Mouse (Mus musculus) kidney, embryonic 15.5 days (tissue): ENCODE results near the gene Slc4a3. TPM values are rescaled to one million over a fixed set of nuclear protein-coding genes. Genes with fewer than 3 reads are reported as not detected.

Experiments
- ATAC-seq: fragments of 200-750 bp; cut with Nextera tagmentation; replicated peaks from 2 replicates; pipeline ENCODE4 v1.8.0; 2017; ENCODE audit warnings: moderate TSS enrichment; ENCODE audit not compliant: low FRiP score
- H3K27ac ChIP-seq: fragments of 300-500 bp; sonication (generic); 2 replicates; pipeline ENCODE4 v1.5.1; 2015; ENCODE audit warnings: mild to moderate bottlenecking, inconsistent platforms
- H3K27me3 ChIP-seq: fragments of 300-500 bp; sonication (generic); 2 replicates; pipeline ENCODE4 v1.6.1; 2015; ENCODE audit warnings: inconsistent platforms
- H3K36me3 ChIP-seq: fragments of 300-500 bp; sonication (generic); 2 replicates; pipeline ENCODE4 v1.6.1; 2015; ENCODE audit warnings: inconsistent platforms
- H3K4me1 ChIP-seq: fragments of 300-500 bp; sonication (generic); 2 replicates; pipeline ENCODE4 v1.6.1; 2015; ENCODE audit warnings: inconsistent platforms
- H3K4me2 ChIP-seq: fragments of 300-500 bp; sonication (generic); 2 replicates; pipeline ENCODE4 v1.6.1; 2015; ENCODE audit warnings: moderate library complexity, mild to moderate bottlenecking, inconsistent platforms
- H3K4me3 ChIP-seq: fragments of 300-500 bp; sonication (generic); replicated peaks from 2 replicates; pipeline ENCODE4 v1.5.1; 2015; ENCODE audit warnings: mild to moderate bottlenecking, inconsistent platforms
- H3K9ac ChIP-seq: fragments of 300-500 bp; sonication (generic); 2 replicates; pipeline ENCODE4 v1.6.1; 2015; ENCODE audit warnings: mild to moderate bottlenecking, inconsistent platforms
- H3K9me3 ChIP-seq: fragments of 300-500 bp; sonication (generic); replicated peaks from 2 replicates; pipeline ENCODE4 v1.6.1; 2016; ENCODE audit warnings: inconsistent platforms
- WGBS: fragments of 180-500 bp; shearing (Covaris S2); methylation state at CpG from one replicate; pipeline ENCODE4 v1.1.7; 2015; ENCODE audit warnings: mixed read lengths; 5-methylcytosine and 5-hydroxymethylcytosine counted together
- polyA plus RNA-seq: library from polyadenylated mRNA; unstranded; fragments of >200 nt; fragmentation: Nextera tagmentation; extraction: Ambion mirVana; gene quantifications from 2 replicates; pipeline ENCODE4 v1.2.1, GENCODE M21; 2015

Slc4a3 gene
- polyA plus RNA-seq, 1 experiment from 2014 or later, result 22.5 TPM

GRCm38 (mm10) chr1:75555680-75556079, 9.6 kb downstream of the Slc4a3 start:
- ATAC-seq, result no peak
- Histone ChIP-seq H3K4me2 (no peak overlapping the region), H3K27ac (no peak overlapping the region), H3K4me1 (peaks cover 15% of the 10 kb centered on the region), H3K9me3 (no peaks in the 10 kb centered on the region), H3K36me3 (peaks cover 66% of the 10 kb centered on the region), H3K9ac (no peak overlapping the region), H3K4me3 (no peak overlapping the region), H3K27me3 (no peaks in the 10 kb centered on the region)
- WGBS, result 87% methylated on average over 7 of the region's 7 CpGs

- Histone ChIP-seq H3K4me1 (peaks cover 16% of the 10 kb centered on the region), H3K9me3 (no peaks in the 10 kb centered on the region), H3K9ac (no peak overlapping the region), H3K4me2 (no peak overlapping the region), H3K27ac (no peak overlapping the region), H3K4me3 (no peak overlapping the region), H3K27me3 (no peaks in the 10 kb centered on the region), H3K36me3 (peaks cover 61% of the 10 kb centered on the region)
- 84% methylated on average over 9 of the region's 9 CpGs for WGBS
- ATAC-seq, result no peak
These were observed 10.2 kb downstream of the Slc4a3 start for GRCm38 (mm10) chr1:75556143-75556781.

GRCm38 (mm10) chr1:75557041-75557440, 11.0 kb downstream of the Slc4a3 start:
- WGBS, result 90% methylated on average over 7 of the region's 7 CpGs
- Histone ChIP-seq H3K9me3 (no peaks in the 10 kb centered on the region), H3K4me2 (no peak overlapping the region), H3K27ac (no peak overlapping the region), H3K4me3 (no peak overlapping the region), H3K9ac (no peak overlapping the region), H3K36me3 (peaks cover 53% of the 10 kb centered on the region), H3K27me3 (no peaks in the 10 kb centered on the region), H3K4me1 (peaks cover 20% of the 10 kb centered on the region)
- no peak for ATAC-seq

DNA sequence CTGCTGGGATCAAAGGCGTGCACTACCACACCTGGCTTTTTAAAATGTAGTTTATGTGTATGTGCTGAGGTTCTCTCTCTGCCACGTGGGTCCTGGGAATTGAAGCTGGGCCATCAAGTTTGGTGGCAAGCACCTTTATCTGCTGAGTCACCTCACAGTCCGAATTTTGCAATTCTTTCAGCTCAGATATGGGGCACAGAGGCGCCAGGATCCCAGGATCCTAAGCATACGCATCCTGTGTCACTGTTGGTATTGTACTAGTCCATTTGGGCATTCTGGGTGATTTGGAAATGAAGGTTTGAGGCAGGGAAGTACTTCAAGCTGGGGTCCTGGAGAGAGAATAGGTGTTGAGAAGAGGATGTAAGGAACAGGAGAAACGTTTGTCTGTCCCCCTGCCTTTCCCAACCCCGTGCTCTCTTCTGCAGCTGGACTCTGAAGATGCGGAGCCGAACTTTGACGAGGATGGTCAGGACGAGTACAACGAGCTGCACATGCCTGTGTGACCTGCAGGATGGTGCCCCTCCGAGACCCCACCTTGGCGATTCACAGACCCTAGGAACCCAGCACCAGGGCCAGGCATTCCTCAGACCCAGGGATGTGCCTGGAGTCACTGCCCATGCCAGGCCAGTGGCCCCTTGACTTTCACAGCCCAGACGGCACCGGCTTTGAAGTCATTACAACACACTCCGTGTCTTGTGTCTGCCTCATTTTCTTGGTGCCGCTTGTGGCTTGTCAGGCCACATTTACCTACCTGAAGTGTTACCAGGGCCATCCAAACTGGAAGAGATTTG, 12.5 kb downstream of the Slc4a3 start:
- peak overlapping the region; percentile 59 for H3K27ac ChIP-seq
- H3K9ac ChIP-seq, result no peak overlapping the region
- H3K9me3 ChIP-seq, result no peaks in the 10 kb centered on the region
- peaks cover 20% of the 10 kb centered on the region for H3K4me1 ChIP-seq
- no peak overlapping the region for H3K4me3 ChIP-seq
- H3K27me3 ChIP-seq, result no peaks in the 10 kb centered on the region
- peaks cover 38% of the 10 kb centered on the region for H3K36me3 ChIP-seq
- no peak for ATAC-seq
- no peak overlapping the region for H3K4me2 ChIP-seq
- 84% methylated on average over 18 of the region's 18 CpGs for WGBS

- H3K9ac ChIP-seq, result peak overlapping the region; percentile 1; the same call in 1 of the 2 replicates
These were observed 13.3 kb downstream of the Slc4a3 start for GRCm38 (mm10) chr1:75559212-75559925.

DNA sequence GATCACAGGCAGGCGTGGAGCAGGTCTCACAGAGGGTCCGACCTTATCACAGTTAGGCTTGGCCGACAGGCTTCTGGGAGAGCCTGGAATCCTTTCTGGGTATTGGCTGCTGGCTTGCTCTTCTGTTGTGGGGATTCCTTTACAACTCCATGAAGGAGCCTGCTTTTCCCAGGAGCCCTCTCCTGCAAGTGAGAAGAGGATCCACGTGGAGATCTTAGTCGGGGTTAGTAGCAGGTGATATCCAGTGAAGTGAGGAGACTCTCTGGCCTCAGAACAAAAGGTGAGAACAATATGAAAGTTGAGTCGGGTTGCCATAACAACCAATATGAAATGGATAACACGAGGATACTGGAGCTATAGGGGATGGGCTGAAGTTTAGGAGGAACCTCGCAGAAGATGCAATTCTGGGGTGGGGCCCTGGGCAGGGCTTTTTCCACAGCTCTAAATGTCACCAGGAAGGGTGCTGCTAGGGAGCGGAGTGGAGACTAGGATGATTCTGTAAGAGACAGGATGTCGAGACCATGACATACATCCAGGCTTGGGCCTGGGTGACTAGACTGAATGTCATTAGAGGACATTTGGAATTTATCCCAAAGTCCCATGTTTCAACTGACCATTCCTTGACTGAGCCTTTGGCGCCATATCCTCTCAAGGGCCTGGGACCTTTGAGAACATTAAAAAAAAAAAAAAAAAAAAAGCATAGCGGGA, 14.3 kb downstream of the Slc4a3 start:
- H3K27me3 ChIP-seq, result 0 out of 2 replicates have a peak, but pooled peaks cover 6% of the 10 kb centered on the region
- H3K4me2 ChIP-seq, result no peak overlapping the region
- H3K36me3 ChIP-seq, result peaks cover 20% of the 10 kb centered on the region
- no peak overlapping the region for H3K27ac ChIP-seq
- peaks cover 20% of the 10 kb centered on the region for H3K4me1 ChIP-seq
- no peak for ATAC-seq
- WGBS, result 81% methylated on average over 12 of the region's 12 CpGs
- no peaks in the 10 kb centered on the region for H3K9me3 ChIP-seq
- H3K9ac ChIP-seq, result 0 out of 2 replicates have a peak overlapping the region, but pooled peaks have one; percentile 1
- H3K4me3 ChIP-seq, result no peak overlapping the region

More at GRCm38 (mm10) chr1:75559212-75559925, 13.3 kb downstream of the Slc4a3 start:
- 4% methylated on average over 17 of the region's 17 CpGs for WGBS
- Histone ChIP-seq H3K36me3 (peaks cover 30% of the 10 kb centered on the region), H3K4me2 (peak overlapping the region; percentile 46), H3K27ac (peak overlapping the region; percentile 59), H3K4me1 (peaks cover 20% of the 10 kb centered on the region), H3K27me3 (no peaks in the 10 kb centered on the region), H3K9me3 (no peaks in the 10 kb centered on the region), H3K4me3 (peak overlapping the region; percentile 19)
- peak; percentile 95 for ATAC-seq

- H3K4me3 ChIP-seq, result no peak overlapping the region
These were observed 15.3 kb downstream of the Slc4a3 start for GRCm38 (mm10) chr1:75561221-75561897.

DNA sequence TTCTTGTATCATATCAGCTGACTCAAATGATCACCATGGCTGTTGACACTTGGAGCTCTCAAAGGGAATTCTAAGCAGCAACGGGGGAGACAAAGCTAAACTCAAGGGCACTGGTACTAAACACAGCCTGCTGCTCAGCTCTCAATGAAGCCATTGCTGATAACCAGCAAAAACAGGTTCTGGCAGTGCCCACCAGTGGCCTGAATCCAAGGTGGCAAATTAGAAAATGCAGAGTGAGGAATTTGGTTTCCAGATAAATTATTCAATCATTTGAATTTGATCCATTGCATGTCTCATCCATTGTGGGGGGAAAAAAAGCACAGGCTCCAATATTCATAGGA, 15.8 kb downstream of the Slc4a3 start:
- H3K27me3 ChIP-seq, result 0 out of 2 replicates have a peak, but pooled peaks cover 10% of the 10 kb centered on the region
- H3K36me3 ChIP-seq, result peaks cover 10% of the 10 kb centered on the region; the same call in 1 of the 2 replicates
- peaks cover 20% of the 10 kb centered on the region for H3K4me1 ChIP-seq
- H3K27ac ChIP-seq, result no peak overlapping the region
- 32% methylated on average over 1 of the region's 1 CpGs for WGBS
- H3K4me2 ChIP-seq, result no peak overlapping the region
- no peak for ATAC-seq
- H3K9ac ChIP-seq, result no peak overlapping the region
- H3K9me3 ChIP-seq, result no peaks in the 10 kb centered on the region
- no peak overlapping the region for H3K4me3 ChIP-seq

More at GRCm38 (mm10) chr1:75561221-75561897, 15.3 kb downstream of the Slc4a3 start:
- no peak for ATAC-seq
- Histone ChIP-seq H3K36me3 (peaks cover 14% of the 10 kb centered on the region; the same call in 1 of the 2 replicates), H3K4me1 (peaks cover 20% of the 10 kb centered on the region), H3K27me3 (0 out of 2 replicates have a peak, but pooled peaks cover 10% of the 10 kb centered on the region), H3K9ac (no peak overlapping the region), H3K4me2 (no peak overlapping the region), H3K9me3 (no peaks in the 10 kb centered on the region), H3K27ac (no peak overlapping the region)
- 33% methylated on average over 4 of the region's 4 CpGs for WGBS

DNA sequence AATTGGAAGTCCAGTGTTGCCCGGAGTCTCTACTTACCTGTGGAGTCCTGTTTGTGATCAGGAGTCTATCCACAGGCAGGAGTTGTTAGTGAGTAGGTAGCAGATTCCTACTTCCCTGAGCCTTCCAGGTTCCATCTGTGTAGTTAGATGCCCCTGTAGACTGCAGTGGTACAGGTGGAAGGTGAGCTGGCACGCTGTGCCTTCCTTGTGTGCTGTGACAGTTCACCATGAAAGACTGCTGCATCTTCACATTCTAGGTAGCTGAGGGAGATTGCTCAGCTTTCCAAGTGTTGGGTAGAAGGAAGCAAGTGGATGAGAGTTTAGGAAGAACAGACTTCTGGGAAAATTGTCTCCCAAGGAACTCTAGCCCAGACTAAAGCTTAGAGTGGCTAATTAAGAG, 18.0 kb downstream of the Slc4a3 start:
- ATAC-seq, result no peak
- no peaks in the 10 kb centered on the region for H3K36me3 ChIP-seq
- H3K4me3 ChIP-seq, result no peak overlapping the region
- H3K9me3 ChIP-seq, result no peaks in the 10 kb centered on the region
- H3K4me1 ChIP-seq, result peaks cover 15% of the 10 kb centered on the region
- H3K27ac ChIP-seq, result no peak overlapping the region
- no peak overlapping the region for H3K4me2 ChIP-seq
- 0 out of 2 replicates have a peak, but pooled peaks cover 10% of the 10 kb centered on the region for H3K27me3 ChIP-seq
- WGBS, result 89% methylated on average over 2 of the region's 2 CpGs
- no peak overlapping the region for H3K9ac ChIP-seq

DNA sequence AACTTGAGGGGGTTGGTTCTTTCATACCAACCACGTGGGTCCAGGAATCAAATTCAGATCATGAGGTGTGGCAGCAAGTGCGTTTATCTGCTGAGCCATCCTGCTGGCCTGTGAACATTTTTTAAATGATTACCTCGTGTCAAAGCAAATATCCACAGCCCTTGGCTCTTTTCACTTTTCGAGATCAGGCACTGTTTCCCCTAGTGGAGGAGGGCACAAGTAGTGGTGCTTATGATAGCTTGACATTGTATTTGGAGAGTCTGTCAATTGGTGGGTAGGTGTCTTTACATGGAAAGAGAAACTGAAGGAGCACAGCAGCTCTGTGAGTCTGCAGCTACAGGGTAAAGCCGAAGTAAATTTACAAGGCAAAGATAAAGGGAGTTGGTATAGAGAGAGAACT, 18.9 kb downstream of the Slc4a3 start:
- Histone ChIP-seq H3K27ac (no peak overlapping the region), H3K4me3 (no peak overlapping the region), H3K9ac (no peak overlapping the region), H3K27me3 (0 out of 2 replicates have a peak, but pooled peaks cover 10% of the 10 kb centered on the region), H3K36me3 (no peaks in the 10 kb centered on the region), H3K4me2 (no peak overlapping the region), H3K9me3 (no peaks in the 10 kb centered on the region), H3K4me1 (peaks cover 8% of the 10 kb centered on the region; the same call in 1 of the 2 replicates)
- ATAC-seq, result no peak
- whole genome bisulfite sequencing, result 71% methylated on average over 5 of the region's 5 CpGs

DNA sequence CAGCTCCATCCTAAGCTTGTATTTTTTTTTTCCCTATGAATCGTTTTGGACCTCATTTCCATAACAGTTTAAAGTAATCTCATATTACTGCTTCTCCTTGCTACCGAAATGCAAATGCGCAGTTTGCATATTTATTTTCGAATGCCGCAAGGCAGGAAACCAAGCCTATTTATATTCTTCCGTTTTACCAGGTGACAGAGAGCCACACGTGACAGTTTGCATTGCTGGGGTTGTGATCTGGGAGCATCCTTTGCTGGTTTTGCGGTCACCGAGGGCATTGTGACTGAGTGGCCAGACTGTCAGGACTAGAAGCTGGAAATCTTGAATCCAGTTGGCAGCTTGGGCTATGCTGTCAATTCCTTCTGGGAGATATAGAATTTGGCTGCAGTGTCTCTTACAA, 19.6 kb downstream of the Slc4a3 start:
- 62% methylated on average over 9 of the region's 9 CpGs for WGBS
- Histone ChIP-seq H3K27me3 (0 out of 2 replicates have a peak, but pooled peaks cover 10% of the 10 kb centered on the region), H3K9me3 (no peaks in the 10 kb centered on the region), H3K4me3 (no peak overlapping the region), H3K27ac (no peak overlapping the region), H3K36me3 (no peaks in the 10 kb centered on the region), H3K4me2 (no peak overlapping the region), H3K4me1 (peaks cover 5% of the 10 kb centered on the region; the same call in 1 of the 2 replicates), H3K9ac (no peak overlapping the region)
- no peak for ATAC-seq
